Mouse (Mus musculus): Measurements from ENCODE around the gene Rpl18.

GRCm38 (mm10) chr7:45760151-45760550, 44.9 kb downstream of the Rpl18 start:
- no peak for TF ChIP-seq CTCF (IDR thresholded peaks at IDR 0.05; ENCODE audit: insufficient read depth, low read length)
- no peak for TF ChIP-seq POLR2A (IDR thresholded peaks at IDR 0.05; ENCODE audit: borderline replicate concordance, extremely low read depth, low read depth, low read length)

Data from lung, adult 2 months (tissue).